23 mouse cellular contexts compared by ENCODE assay signal in the genomic region with DNA sequence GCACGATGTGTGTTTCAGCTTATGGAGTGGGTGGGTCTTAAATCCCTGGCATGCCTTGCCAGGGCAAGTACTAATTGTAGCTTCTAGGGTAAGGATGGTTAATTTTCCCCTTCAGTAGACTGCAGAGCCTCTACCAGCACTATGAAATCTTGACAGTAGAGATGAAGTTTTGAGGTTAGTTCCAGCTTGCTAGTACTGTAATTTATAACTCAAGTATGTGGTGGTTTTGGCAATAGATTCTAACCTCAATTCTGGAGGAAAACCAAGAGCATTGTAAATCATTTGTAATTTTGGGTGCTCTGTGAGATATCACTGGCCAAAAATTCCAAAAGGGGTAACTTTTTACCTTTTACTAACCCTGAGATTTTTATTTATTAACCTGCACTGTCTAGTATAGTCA.
DNase-seq lines count a peak whose midpoint lies in the region; ATAC-seq and TF ChIP-seq lines count a peak whose summit lies in the region.
"Had no signal": no experiment of that assay in that cellular context is flagged by ENCODE, and none has a peak within 500 bp of the region (broad histone marks: within the 10 kb centered on the region; RNA-seq: fewer than 3 reads in every experiment).

No protein-coding gene starts in this region.

- no peak for TF ChIP-seq CTCF in kidney, adult 2 months (conservative IDR thresholded peaks at IDR 0.05; ENCODE audit: insufficient read depth, insufficient read length, low read depth, low read length)
- TF ChIP-seq CTCF in Patski (IDR thresholded peaks at IDR 0.05) = no peak

- H3K27me3 ChIP-seq in kidney, adult 2 months (replicated peaks; ENCODE audit: control insufficient read depth, insufficient read depth, low read length) = no peaks in the 10 kb centered on the region
- no peaks in the 10 kb centered on the region for H3K27me3 ChIP-seq in kidney, embryonic 14.5 days (ENCODE audit: control insufficient read depth, insufficient read depth, low read length)
- no peaks in the 10 kb centered on the region for H3K27me3 ChIP-seq in Patski
- H3K27me3 ChIP-seq: embryonic facial prominence, embryonic 12.5 days; embryonic facial prominence, embryonic 15.5 days; forebrain, embryonic 12.5 days had no signal

- CTCF ChIA-PET in Patski (lab: Charles Lee) = no interaction called here

- WGBS in kidney, adult 2 months = 59% methylated on average over 1 of the region's 1 CpGs
- WGBS in kidney, embryonic 14.5 days = 89% methylated on average over 1 of the region's 1 CpGs

- no peak overlapping the region for H3K4me2 ChIP-seq in kidney, embryonic 14.5 days (replicated peaks; ENCODE audit: low read depth, low read length)
- H3K4me2 ChIP-seq: embryonic facial prominence, embryonic 12.5 days; embryonic facial prominence, embryonic 15.5 days; forebrain, embryonic 12.5 days had no signal

- H3K9me3 ChIP-seq in kidney, embryonic 14.5 days (ENCODE audit: control insufficient read depth, low read length) = no peaks in the 10 kb centered on the region
- H3K9me3 ChIP-seq: embryonic facial prominence, embryonic 12.5 days; embryonic facial prominence, embryonic 15.5 days; forebrain, embryonic 10.5 days; forebrain, embryonic 12.5 days had no signal

- in situ Hi-C loops in Patski (cut with MboI; ENCODE audit: low pct_unique_long_range_greater_than_20kb) = no loop called here

- POLR2A ChIA-PET in Patski (lab: Charles Lee) = no interaction called here

- H3K27ac ChIP-seq in kidney, adult 2 months (ENCODE audit: insufficient read depth, low read depth, low read length) = no peak overlapping the region
- no peak overlapping the region for H3K27ac ChIP-seq in kidney, embryonic 14.5 days (ENCODE audit: low read depth, low read length)
- H3K27ac ChIP-seq: embryonic facial prominence, embryonic 12.5 days; embryonic facial prominence, embryonic 15.5 days; forebrain, embryonic 10.5 days; forebrain, embryonic 12.5 days had no signal

- H3K4me1 ChIP-seq in kidney, adult 2 months (ENCODE audit: control insufficient read depth, insufficient read depth, low read length) = no peaks in the 10 kb centered on the region; the same call in 1 of the 2 replicates
- no peaks in the 10 kb centered on the region for H3K4me1 ChIP-seq in kidney, embryonic 14.5 days (ENCODE audit: control insufficient read depth, insufficient read depth, low read length)
- H3K4me1 ChIP-seq: embryonic facial prominence, embryonic 12.5 days; embryonic facial prominence, embryonic 15.5 days; forebrain, embryonic 12.5 days had no signal

- no peak overlapping the region for H3K9ac ChIP-seq in kidney, embryonic 14.5 days (ENCODE audit: low read depth, low read length)
- H3K9ac ChIP-seq: embryonic facial prominence, embryonic 12.5 days; embryonic facial prominence, embryonic 15.5 days; forebrain, embryonic 12.5 days had no signal

- TF ChIP-seq POLR2A in kidney, adult 2 months (IDR thresholded peaks at IDR 0.05; ENCODE audit: low read depth, low read length) = no peak

- peak; percentile 54 for DNase-seq in kidney, adult 2 months
- peak; percentile 60 for DNase-seq in Muller cell, postnatal 12 days (ENCODE audit: inconsistent ontology term)
- peak; percentile 41 for DNase-seq in Patski (ENCODE audit: low read depth, low spot score)
- DNase-seq in gastrocnemius, adult 18-20 months (ENCODE audit: low spot score) = no peak
- DNase-seq in heart, adult 18-20 months = no peak
- DNase-seq: adrenal gland, adult 2 months; adrenal gland, postnatal 10 days; adrenal gland, postnatal 25 days; cerebellum, adult 11 months; cerebellum, adult 18-20 months; cerebellum, adult 8-10 months; cerebellum, adult 9-11 months; cerebellum, postnatal 14 days; cerebellum, postnatal 36 days; embryo, embryonic 11 days had no signal

- no peak for ATAC-seq in kidney, embryonic 14.5 days (ENCODE audit: low FRiP score, low TSS enrichment)
- peak; percentile 95 for ATAC-seq in Patski
- ATAC-seq: forebrain, embryonic 14.5 days; forebrain, embryonic 16.5 days had no signal

- H3K36me3 ChIP-seq in kidney, adult 2 months (ENCODE audit: control insufficient read depth, insufficient read depth, low read length) = no peaks in the 10 kb centered on the region
- no peaks in the 10 kb centered on the region for H3K36me3 ChIP-seq in kidney, embryonic 14.5 days (ENCODE audit: control insufficient read depth, insufficient read depth, low read length)
- H3K36me3 ChIP-seq: embryonic facial prominence, embryonic 12.5 days; embryonic facial prominence, embryonic 15.5 days; forebrain, embryonic 10.5 days; forebrain, embryonic 12.5 days had no signal

- H3K4me3 ChIP-seq in kidney, adult 2 months (ENCODE audit: insufficient read depth, low read depth, low read length) = no peak overlapping the region
- H3K4me3 ChIP-seq in kidney, embryonic 14.5 days (ENCODE audit: low read length) = no peak overlapping the region
- H3K4me3 ChIP-seq: embryonic facial prominence, embryonic 12.5 days; embryonic facial prominence, embryonic 15.5 days; erythroblast, embryonic 14.5 days; forebrain, embryonic 10.5 days; forebrain, embryonic 12.5 days had no signal

Comparison
In these comparisons a context has a peak if more than half of its experiments do, and no peak if none do; other contexts are left out.
1. DNase-seq: peak in kidney, adult 2 months (single experiment), Muller cell, postnatal 12 days (single experiment) and Patski (single experiment); none in gastrocnemius, adult 18-20 months (single experiment) and heart, adult 18-20 months (0 of 2).